Mouse (Mus musculus) gastrocnemius, postnatal 36 days (tissue): ENCODE measurements around the gene Prg3. TPM values are rescaled to one million over a fixed set of nuclear protein-coding genes. Genes with fewer than 3 reads are reported as not detected.

Experiments used
- DNase-seq, 2 experiments: peaks; one replicate each; pipeline ENCODE4 v3.0.0; 2022
- intact Hi-C: fragments of 180-260 bp; cut with DNase I; formaldehyde crosslinking; loops from one replicate; pipeline ENCODE4 v1.15.1; 2025
- long read RNA-seq, 2 experiments: library from polyadenylated mRNA; stranded (forward); transcript quantifications; one replicate each; pipeline ENCODE4 v2.0.0; 2021
- total RNA-seq, 2 experiments: library from RNA; stranded (reverse); gene quantifications; 2 replicates each; pipeline ENCODE4 v1.2.3; 2021

Gene Prg3
- not detected for total RNA-seq
- long read RNA-seq, experiment 1: 0 reads
- long read RNA-seq, experiment 2: 0 reads

DNA sequence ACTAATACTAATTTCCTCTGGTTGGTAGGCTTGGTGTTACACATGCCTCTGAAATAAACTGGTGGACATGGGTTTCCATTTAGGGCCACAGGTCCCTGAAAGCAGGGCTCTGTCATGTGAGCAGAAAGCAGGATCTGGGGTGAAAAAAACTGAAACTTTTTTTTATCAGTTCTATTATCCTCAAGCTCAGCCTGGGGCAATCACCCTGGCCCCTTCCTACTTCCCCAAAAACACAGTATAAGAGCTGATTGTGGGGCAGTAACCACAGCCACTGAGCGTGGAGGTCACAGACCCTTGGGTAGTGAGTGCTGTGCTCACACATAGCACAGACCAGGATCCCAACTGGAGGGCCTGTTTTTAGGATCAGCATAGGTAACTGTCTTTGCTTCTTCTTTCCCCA, at the start of gene Prg3:
TSS of gene Prg3 (plus strand) at position 286 of the 400 bp plus-strand sequence.
- intact Hi-C loops: no loop called here
- DNase-seq: no peak

DNA sequence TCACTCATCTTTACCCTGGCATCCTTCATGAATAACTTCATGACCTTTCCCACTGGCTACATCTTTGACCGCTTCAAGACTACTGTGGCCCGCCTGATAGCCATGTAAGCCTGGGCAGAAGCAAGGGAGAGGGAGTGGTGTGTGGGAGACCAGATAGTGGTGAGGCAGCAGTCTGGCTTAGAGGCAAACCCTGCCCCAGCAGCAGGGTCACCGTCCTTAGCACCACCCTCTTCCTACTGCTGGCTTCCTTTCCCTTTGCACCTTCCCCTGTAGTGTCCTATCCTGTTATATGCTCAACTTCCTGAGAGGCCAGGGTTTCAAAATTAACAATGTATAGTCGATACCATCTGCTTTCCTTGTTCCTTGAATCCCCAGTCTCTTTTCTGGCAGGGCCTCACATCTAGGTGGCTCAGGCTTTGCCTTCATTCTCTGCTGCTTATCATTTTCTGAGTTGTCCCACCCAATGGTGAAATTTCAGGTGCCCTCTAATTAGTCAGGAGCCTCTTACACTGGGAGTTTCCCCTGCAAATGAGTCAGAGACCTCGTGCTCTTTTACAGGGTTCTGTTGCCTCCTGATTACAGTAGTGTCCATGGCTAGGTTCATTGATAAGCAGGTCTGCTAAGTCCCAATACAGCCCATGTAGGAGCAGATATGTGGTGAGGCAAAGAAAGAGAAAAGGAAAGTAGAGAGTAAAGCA, 49.6 kb upstream of the Prg3 start:
- intact Hi-C loops: no loop called here
- peak in 1 of 2 experiments; percentile 20 for DNase-seq

DNA sequence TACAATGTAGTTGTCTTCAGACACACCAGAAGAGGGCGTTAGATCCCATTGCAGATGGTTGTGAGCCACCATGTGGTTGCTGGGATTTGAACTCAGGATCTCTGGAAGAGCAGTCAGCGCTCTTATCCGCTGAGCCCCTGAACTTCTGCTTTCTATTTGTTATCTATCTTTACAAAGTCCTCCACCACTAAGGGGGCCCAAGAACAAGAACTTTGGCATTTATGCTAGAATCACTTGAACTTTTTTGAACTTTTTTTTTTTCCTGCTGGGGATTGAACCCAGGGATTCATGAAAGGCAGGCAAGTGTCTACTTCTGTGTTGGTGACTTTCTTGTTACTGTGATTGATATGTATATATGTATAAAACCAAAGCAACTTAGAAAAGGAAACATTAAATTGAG, 48.7 kb upstream of the Prg3 start:
- intact Hi-C loops: no loop called here
- no peak for DNase-seq

DNA sequence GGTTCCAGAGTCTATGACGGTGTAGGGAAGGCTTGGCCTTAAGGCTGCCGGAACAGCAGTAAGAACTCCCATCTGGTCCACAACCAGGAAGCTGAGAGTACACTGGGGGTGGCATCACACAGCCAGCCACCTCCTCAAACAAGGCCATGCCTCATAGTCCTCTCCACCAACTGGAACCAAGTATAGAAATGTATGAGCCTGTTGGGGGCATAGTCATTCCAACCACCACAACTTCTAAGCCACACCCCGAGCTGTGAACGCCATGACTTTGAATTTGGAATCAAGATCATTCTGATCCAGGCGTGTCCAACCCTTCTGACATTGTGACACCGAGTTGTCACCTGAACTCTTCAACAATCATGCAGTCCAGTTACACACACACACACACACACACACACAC, 48.3 kb upstream of the Prg3 start:
- no peak for DNase-seq
- intact Hi-C loops: no loop called here

DNA sequence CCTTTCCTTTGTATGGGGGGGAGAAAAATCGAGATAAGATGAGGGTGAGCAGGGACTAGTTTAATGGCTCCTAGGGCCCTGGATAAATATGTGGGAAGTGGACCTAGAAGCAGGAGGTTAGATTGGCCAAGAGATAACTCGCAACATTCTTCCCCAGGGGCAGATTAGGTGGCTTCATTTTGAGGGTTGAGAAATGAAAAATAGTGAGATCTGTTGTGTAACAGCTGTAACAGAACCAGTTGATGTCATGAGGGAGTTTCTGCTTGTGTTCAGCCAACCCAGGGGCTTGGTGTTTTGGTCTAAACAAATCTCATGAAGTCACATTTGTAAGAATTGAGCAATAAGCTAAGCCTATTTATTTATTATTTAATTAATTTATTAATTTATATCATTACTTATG, 46.7 kb upstream of the Prg3 start:
- DNase-seq: no peak
- intact Hi-C loops: no loop called here

DNA sequence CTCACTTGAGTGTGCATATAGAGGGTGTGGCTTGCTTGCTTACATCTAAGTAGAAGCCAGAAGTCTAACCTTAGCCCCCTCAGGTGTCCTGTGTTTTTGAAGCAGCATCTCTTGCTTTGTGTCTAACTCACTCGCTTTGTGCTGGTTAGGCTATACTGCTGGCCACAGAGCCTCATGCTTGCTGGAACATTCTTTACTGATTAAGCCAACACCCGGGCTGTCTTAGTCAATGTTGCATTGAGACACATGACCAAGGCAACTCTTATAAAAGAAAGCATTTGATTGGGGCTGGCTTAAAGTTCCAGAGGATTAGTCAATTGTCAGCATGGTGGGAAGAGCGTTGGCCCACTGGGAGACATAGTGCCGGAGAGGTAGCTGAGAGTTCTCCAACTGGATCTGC, 46.2 kb upstream of the Prg3 start:
- DNase-seq: no peak
- intact Hi-C loops: no loop called here

DNA sequence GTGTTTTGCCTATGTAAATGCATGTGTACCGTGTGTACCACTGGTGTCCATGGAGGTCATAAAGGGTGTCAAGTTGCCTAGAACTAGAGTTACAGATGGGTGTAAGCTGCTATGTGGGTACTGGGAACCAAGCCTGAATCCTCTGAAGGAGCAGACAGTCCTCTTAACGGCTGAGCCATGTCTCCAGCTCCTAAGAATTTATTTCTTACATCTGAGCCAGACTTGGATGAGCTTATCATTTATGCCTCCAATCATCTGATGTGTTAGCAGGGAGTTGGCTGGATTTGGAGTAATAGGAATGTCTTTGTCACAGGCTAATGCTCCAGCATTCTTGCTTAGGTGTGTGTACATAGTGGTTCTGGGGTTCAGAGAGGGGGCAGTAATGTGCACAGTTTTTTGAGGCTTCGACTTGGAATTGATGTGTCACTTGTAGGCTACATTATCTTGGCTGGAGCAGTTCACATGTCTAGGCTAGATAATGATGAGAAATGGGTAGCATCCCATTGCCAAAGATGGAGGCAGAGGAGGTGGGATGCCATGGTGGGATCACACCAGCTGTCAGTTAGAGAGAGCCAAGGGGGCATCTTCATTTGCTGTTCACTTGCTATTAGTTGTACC, 40.8 kb upstream of the Prg3 start:
- no peak for DNase-seq
- intact Hi-C loops: no loop called here

DNA sequence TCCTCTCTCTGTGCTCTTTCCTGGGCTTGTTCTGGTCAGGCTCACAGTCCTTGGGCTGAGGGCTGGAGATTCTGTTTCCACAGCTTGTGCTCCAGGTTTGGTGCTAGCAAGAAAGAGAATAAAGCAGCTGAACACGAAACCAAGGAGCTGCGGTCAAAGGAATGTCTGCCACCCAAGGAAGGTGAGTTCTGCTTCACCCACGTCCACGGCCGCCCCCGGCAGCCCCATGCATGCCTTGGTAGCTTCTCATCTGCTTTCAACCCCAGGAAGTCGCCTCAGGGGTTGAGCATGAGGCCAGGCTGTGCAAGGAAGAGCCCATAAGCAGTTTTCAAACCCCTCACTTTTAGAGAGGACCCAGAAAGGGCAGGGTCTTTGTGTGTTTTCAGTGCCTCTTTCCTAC, 39.8 kb upstream of the Prg3 start:
- intact Hi-C loops: no loop called here
- no peak for DNase-seq

DNA sequence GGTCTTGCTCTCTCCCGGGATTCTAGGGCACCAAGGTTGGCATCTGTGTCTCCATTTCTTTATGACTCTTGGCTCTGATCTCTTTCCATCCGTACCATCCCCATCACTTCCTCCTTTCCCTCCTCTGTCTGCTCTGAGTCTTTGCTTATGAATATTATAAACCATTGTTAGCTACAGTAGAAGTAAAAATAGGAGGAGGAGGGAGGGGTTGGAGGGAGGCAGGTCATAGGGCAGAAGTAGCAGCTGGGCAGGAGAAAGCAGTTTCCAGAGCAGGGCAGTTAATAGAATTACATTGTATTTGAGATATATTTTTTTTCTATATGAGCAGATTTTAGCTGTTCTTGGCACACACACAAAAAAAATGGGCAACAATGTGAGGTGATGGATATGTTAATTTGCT, 39.3 kb upstream of the Prg3 start:
- intact Hi-C loops: no loop called here
- DNase-seq: no peak

DNA sequence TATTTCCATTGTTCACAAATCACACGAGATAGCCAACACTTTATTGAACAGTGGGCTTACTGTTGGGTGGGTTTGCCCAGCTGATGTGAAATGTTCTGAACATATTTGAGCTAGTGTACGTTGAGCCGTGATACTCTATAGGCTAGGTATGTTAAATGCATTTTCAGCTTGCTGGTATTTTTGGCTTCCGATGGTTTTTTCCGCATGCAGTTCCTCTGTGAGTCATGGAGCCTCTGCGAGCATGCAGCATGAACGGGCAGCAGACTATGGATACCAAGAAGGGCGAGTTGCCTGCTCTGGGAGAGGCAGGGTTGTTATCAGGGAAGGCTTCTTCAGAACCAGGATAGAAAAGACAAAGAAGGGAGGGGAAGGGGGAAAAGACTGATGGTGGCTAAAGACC, 37.0 kb upstream of the Prg3 start:
- no peak for DNase-seq
- intact Hi-C loops: no loop called here

DNA sequence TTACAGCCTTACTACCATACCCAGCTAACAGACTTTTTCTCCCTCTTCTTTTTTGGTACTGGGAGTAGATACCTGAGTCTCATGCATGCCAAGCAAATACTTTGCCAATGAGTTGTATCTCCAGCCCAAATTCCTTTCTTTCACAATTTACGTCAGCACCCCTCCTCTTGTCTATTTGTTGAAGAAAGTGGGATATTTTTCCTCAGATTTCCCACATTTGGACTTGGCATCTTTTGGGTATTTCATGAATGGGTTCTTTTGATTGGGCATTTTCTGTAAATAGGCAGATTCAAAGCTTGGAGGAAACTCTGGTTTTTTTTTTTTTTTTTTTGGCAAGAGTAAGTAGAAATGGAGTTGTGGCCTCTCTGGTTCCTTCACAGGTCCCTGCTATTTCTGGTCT, 35.8 kb upstream of the Prg3 start:
- intact Hi-C loops: no loop called here
- no peak for DNase-seq

DNA sequence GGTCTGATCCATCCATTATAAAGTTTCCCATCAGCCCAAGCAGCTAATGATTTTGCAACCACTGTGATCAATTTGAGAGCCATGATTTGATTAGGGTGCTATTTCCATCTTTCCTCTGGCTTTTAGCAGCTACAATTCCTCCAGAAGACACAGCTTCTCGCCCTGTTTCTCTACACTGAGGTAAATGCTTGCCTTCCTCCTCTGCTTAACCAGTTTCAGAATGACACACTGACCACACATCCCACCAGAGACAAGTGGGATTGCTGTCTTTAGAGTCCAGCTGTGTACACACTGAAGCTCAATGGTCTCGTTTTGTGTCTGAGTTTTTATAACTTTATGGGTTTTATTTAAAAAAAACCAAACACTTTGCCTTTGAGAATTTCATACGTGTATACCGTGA, 35.3 kb upstream of the Prg3 start:
- DNase-seq: no peak
- intact Hi-C loops: no loop called here

DNA sequence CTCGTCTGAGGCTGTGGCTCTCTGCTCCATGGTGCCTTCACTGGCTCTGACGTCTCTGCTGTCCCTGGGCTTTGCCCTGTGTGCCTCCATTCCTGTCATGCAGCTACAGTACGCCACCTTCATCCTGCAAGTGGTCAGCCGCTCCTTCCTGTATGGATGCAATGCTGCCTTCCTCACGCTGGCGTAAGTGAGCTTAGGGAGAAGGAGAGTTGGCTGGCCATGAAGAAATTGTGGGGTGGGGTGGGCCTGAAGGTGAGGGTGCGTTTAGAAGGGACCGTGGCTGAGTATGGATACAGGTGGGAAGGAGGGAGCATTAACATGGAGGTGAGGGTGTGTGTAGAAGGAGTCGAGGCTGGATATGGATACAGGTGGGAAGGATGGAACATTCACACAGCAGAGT, 32.6 kb upstream of the Prg3 start:
- intact Hi-C loops: no loop called here
- no peak for DNase-seq

DNA sequence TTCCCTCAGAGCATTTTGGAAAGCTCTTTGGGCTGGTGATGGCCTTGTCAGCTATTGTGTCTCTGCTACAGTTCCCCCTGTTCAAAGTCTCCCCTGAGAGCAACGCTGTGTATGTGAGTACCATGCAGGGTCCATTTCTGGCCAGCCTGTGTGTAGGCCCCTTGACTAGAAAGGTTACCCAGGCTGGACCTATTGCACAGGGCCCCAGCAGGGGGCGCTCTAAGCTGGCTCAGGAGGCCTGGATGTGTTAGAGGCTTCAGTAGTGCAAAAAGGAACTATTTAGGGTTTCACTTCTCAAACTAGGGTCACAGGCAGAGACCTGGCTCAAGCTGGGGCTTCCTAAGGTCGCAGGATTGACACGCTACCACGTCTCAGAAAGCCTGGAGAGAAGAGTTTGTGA, 31.7 kb upstream of the Prg3 start:
- intact Hi-C loops: loop anchor here (2.0 kb wide), 1 partner anchor 51 kb away; no protein-coding TSS in a partner anchor
- peak; percentile 32 to 45 for DNase-seq

DNA sequence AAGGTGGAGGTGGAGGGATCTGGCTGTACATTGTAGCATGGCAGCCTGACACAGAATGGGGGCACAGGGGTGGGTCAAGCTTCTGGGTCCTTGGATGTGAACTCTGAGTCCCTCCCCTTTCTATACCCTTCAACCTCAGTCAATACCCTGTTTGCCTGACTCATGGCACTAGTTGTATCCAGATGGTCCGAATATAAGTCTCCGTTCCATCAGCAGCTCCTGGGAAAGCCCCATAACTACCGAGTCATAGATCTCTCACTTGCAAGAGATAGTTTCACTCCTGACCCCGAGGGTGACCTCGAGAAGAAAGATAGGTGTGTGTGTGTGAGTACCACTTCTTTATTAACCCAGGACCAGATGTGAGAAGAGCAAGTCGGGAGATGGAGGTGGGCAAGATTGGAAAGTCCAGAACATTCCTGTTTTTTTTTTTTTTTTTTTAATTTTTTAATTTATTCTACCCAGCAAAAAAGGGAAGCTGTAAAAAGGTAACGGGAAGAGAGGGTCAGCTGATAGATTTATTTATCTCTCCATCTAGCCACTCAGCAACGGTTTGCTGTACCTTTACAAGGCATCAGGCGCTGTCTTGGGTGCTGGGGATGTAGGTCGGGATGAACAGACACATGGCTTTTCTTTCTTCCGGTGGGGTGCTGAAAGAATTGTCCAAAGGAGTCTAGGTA, 29.3 kb upstream of the Prg3 start:
- intact Hi-C loops: no loop called here
- no peak for DNase-seq

DNA sequence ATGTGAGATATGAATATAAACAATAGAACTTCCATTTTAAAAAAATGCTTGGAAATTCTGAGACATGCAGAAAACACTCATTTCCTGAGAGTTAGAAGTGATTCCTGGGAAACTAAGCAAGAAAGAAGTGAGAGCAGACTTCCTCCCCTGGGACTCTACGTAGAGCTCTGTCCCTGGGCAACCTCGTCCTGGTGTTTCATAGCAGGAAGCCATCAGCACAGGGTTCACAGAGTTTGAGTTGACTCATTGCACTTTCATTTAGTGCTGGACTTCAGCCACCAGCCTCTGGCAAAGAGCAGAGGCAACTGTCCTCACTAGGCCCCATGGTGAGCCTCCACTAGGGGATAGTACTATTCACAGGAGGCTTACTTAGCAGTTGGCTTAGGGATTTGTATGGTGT, 26.7 kb upstream of the Prg3 start:
- intact Hi-C loops: no loop called here

DNA sequence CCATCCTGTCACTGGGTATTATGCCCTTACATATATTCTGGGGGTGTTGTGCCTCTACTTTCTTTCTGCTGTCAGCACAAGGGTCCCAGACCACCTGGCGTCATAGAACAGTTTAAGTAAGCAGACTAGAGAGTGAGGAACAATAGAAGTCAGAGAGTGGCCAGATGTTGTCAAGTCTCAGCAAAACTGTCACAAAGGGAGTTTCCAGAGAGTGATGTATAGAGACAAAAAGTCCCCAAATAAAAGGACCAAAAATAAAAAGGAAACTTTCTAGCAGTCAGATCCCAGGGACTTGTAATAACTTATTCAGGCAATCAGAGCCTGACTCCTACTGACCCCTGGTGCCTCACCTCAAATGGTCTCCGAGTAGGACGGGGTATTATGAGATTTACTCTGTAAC, 26.1 kb upstream of the Prg3 start:
- intact Hi-C loops: no loop called here
- DNase-seq: no peak

More for the DNA sequence above, 26.7 kb upstream of the Prg3 start:
- DNase-seq: peak; percentile 36 to 70

DNA sequence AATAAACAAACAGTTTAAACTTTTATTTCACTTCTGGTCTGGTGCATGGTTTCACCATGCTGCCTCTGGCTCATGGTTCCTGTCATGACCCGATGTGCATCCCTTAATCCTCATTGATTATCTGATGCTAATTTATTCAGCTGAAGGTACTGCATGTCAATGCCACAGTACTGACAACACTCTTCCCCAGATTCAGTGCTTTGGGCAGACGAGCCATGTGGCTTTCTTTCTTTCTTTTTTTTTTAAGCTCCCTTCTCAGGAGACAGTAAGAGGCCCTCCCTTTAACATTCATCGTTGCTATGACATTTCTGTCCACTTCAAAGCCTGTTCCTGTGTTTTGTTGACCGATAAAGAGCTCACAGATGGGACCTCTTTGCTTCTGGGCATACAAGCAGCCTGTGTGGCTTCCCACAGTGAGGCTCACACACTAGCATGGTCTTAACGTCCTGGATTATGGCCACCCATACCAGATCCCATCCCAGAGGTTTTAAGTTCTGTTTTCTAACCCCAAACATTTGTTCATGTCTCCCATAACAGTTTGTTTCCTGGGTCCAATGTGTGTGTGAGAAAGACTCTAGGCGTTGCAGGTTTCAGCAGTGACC, 25.0 kb upstream of the Prg3 start:
- intact Hi-C loops: no loop called here
- DNase-seq: no peak

DNA sequence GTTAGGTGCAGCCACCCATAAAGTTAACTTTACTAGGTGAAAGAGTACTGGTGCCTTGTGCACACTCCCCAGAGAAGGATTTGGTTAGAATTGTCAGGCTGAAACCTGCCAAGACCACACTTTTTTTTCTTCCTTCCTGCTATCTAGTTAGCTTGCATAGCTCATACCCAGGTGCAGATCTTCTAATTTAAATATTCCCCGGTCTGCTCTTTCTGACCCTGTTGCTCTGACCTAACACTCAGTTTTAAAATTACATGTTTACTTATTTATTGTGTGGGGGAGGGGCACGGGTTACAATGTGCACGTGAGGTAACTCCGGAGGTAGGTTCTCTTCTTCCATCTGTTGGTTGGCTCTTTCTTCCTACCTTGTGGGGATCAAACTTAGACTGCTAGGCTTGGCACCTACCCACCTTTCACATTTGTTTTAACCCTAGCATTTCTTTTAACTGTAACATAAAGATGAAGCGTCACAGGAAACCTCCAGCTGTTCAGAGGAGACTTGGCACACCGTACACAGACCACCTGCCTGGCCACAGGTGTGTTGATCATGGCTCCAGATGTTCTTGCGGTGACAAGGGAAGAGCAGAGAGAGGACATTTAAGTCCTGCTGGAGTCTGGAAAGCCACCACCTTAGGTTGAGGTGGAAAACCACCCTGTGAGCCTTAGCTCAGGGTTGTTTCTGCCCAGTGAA, 23.8 kb upstream of the Prg3 start:
- intact Hi-C loops: no loop called here
- no peak for DNase-seq

DNA sequence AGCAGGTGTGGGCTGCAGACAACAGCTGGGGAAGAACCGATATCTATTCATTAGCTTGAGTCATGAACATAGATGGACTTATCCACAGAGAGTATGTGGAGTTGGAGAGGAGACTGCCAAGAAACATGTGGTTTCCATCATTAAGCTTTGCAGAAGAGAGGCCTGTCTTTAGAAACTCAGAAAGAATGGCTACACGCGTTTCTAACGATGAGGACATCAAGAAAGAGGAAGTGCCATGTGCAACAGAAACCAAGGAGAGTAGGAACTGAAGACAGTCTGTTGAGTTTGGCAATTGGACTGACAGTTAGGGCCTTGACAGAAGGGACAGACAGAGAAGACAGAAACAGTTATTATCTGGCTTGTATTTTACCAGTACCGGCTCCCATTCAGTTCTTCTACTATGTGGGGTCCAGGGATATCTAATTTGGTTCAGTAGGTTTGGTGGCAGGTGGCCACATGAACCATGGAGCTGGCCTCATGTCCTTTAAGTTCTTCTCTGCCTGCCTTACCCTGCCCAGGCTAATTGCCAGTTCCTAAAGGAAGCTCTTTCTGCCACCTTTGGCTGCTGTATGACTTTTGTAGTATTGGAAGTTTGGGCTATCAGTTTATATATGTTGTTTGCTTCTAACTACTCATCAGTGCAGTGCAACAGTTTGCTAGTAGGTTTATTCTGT, 20.6 kb upstream of the Prg3 start:
- intact Hi-C loops: no loop called here

More for the DNA sequence above, 20.6 kb upstream of the Prg3 start:
- no peak for DNase-seq
